Mouse (Mus musculus) heart, embryonic 14.5 days (tissue): ENCODE measurements around the gene Sult6b1. TPM values are rescaled to one million over a fixed set of nuclear protein-coding genes. Genes with fewer than 3 reads are reported as not detected.

Experiments used
- ATAC-seq: fragments of 200-750 bp; cut with Nextera tagmentation; 2 replicates; pipeline ENCODE4 v1.8.0; 2017; ENCODE audit warnings: low read depth, moderate TSS enrichment; ENCODE audit not compliant: insufficient number of reproducible peaks, insufficient read depth, low FRiP score
- H3K27ac ChIP-seq, 2 experiments: fragments of 200-500 bp in 1 of 2; fragments of 300-500 bp in 1 of 2; sonication (generic) in 1 of 2; replicated peaks in 1 of 2; 2 replicates each; pipeline ENCODE4 v1.5.1; 2012 to 2014; ENCODE audit warnings: low read depth in 2 of 2, low read length in 2 of 2, control low read depth in 1 of 2, mild to moderate bottlenecking in 1 of 2, mixed read lengths in 1 of 2; ENCODE audit not compliant: control insufficient read depth in 1 of 2, insufficient read depth in 1 of 2
- H3K27me3 ChIP-seq: fragments of 300-500 bp; sonication (generic); 2 replicates; pipeline ENCODE4 v1.6.1; 2014; ENCODE audit warnings: mild to moderate bottlenecking, low read length, control low read depth; ENCODE audit not compliant: control insufficient read depth, insufficient read depth
- H3K36me3 ChIP-seq: fragments of 300-500 bp; sonication (generic); 2 replicates; pipeline ENCODE4 v1.6.1; 2014; ENCODE audit warnings: mild to moderate bottlenecking, control low read depth, low read length, mixed read lengths; ENCODE audit not compliant: control insufficient read depth, insufficient read depth
- H3K4me1 ChIP-seq, 2 experiments: fragments of 200-500 bp in 1 of 2; fragments of 300-500 bp in 1 of 2; sonication (generic) in 1 of 2; 2 replicates each; pipeline ENCODE4 v1.6.1; 2012 to 2014; ENCODE audit warnings: low read length in 2 of 2, control low read depth in 1 of 2, mixed read lengths in 1 of 2; ENCODE audit not compliant: control insufficient read depth in 2 of 2, insufficient read depth in 2 of 2
- H3K4me2 ChIP-seq: fragments of 300-500 bp; sonication (generic); 2 replicates; pipeline ENCODE4 v1.6.1; 2014; ENCODE audit warnings: mild to moderate bottlenecking, low read length
- H3K4me3 ChIP-seq, 2 experiments: fragments of 200-500 bp in 1 of 2; fragments of 300-500 bp in 1 of 2; sonication (generic) in 1 of 2; 2 replicates each; pipeline ENCODE4 v1.5.1; 2012 to 2014; ENCODE audit warnings: low read length in 2 of 2, mild to moderate bottlenecking in 2 of 2, control low read depth in 1 of 2, low read depth in 1 of 2, moderate library complexity in 1 of 2; ENCODE audit not compliant: control insufficient read depth in 1 of 2, insufficient read depth in 1 of 2
- H3K9ac ChIP-seq: fragments of 300-500 bp; sonication (generic); 2 replicates; pipeline ENCODE4 v1.6.1; 2014; ENCODE audit warnings: mild to moderate bottlenecking, low read length
- H3K9me3 ChIP-seq: fragments of 300-500 bp; sonication (generic); 2 replicates; pipeline ENCODE4 v1.6.1; 2016; ENCODE audit warnings: low read length, control low read depth; ENCODE audit not compliant: control insufficient read depth
- WGBS: fragments of 180-500 bp; shearing (Covaris S2); extraction: QIAGEN DNeasy Blood & Tissue Kit; methylation state at CpG from one replicate; pipeline ENCODE4 v1.1.7; 2014; 5-methylcytosine and 5-hydroxymethylcytosine counted together
- polyA plus RNA-seq: library from polyadenylated mRNA; unstranded; fragments of >200 nt; fragmentation: Nextera tagmentation; extraction: Ambion mirVana; gene quantifications from 2 replicates; pipeline ENCODE4 v1.2.1, GENCODE M21; 2014

Gene Sult6b1
- polyA plus RNA-seq, 1 experiment from 2014 or later, result 0.18 TPM

DNA sequence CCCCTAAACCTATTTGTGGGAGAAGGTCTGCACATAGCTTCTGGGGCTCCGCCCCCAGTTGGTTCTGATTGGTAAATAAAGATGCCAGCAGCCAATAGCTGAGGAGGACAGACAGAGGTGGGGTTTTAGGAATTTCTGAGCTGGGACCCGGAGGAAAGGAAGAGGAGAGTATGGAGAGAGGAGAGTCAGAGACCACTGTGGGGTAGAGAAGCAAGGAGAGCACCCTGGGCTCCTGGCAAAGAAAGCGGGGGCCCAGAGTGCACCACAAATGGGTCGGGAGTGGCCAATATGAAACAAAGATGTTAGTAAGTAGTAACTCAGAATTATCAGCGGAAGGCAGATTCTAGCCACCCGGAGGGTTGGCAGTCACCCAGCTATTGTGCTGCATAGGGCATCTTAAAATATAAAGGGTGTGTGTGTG is 6.1 kb upstream of the Sult6b1 start:
- Histone ChIP-seq H3K27me3 (no peaks in the 10 kb centered on the region), H3K9ac (0 out of 2 replicates have a peak overlapping the region, but pooled peaks have one; percentile 47), H3K4me1 (peaks cover 2 to 13% of the 10 kb centered on the region in 2 experiments; a peak in 2 of 4 replicates), H3K27ac (peak overlapping the region in 1 of 2 experiments; percentile 66; a peak in 2 of 4 replicates), H3K36me3 (0 out of 2 replicates have a peak, but pooled peaks cover under 1% of the 10 kb centered on the region), H3K4me2 (peak overlapping the region; percentile 60), H3K4me3 (peak overlapping the region; percentile 36 to 65), H3K9me3 (no peaks in the 10 kb centered on the region)
- WGBS, result 20% methylated on average over 6 of the region's 6 CpGs
- ATAC-seq, result peak; percentile 39; the same call in 1 of the 2 replicates

DNA sequence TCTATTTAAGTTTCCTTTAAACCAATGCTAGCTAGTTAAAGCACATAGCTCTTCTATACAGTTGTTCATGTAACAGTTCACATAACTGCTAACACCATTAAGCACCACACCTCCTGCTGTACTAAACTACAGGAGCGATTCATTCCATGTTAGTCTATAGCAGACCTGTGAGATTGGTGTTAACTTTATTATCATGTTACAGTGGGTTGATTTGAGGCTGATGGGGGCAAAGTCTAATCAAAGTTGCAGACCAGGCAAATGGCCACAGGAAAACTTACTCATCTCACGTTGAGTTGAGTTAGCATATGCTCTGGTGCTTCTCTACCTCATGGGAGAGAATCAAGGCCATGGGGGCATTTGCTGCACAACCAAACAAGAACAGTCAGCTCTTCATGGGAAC is 2.6 kb upstream of the Sult6b1 start:
- Histone ChIP-seq H3K9me3 (no peaks in the 10 kb centered on the region), H3K9ac (no peak overlapping the region), H3K4me3 (no peak overlapping the region), H3K4me1 (no peaks in the 10 kb centered on the region), H3K27ac (no peak overlapping the region), H3K36me3 (no peaks in the 10 kb centered on the region), H3K27me3 (no peaks in the 10 kb centered on the region), H3K4me2 (no peak overlapping the region)
- 64% methylated on average over 2 of the region's 2 CpGs for WGBS
- ATAC-seq, result no peak

DNA sequence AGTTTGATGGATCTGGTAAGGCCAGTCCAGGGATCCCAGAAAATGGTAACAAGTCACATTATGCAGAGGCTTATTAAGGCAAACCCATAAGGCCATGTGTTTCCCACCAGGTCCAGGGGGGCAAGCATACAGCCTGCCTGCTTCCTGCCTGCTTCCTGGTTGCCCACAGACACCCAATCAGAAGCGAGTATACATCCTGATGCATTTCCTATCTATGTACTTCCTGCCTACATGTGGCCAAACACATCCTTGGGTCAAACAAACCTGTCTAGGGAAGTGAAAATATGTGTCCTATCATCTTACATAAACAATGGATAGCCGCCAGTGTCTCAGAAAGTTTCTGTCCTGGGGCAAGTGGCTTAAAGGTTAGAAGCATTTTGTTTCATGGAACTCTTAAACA is 3.6 kb downstream of the Sult6b1 start:
- Histone ChIP-seq H3K4me1 (no peaks in the 10 kb centered on the region), H3K9ac (no peak overlapping the region), H3K4me3 (no peak overlapping the region), H3K27me3 (no peaks in the 10 kb centered on the region), H3K27ac (no peak overlapping the region), H3K4me2 (no peak overlapping the region), H3K36me3 (no peaks in the 10 kb centered on the region), H3K9me3 (no peaks in the 10 kb centered on the region)
- 79% methylated on average over 2 of the region's 2 CpGs for WGBS
- ATAC-seq, result no peak

DNA sequence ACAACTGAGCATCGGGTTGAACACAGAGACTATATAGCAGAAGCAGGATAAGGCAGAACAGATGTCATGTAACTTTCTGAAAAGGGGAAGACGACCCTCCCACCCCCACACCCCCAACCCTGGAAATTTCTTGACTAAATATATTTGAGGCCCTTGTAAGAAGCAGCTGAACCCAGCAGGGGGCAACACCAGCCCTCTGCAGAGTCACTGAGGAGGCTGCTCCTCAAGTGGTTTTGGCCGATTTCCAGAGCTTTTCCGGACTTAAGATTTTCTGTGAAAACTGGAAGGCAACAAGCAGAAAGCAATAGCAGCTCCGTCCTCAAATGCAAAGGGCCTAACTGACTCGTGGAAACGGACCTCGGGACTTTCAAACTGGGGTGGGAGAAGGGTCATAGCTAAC is 11.4 kb downstream of the Sult6b1 start:
- H3K36me3 ChIP-seq, result no peaks in the 10 kb centered on the region
- H3K9me3 ChIP-seq, result no peaks in the 10 kb centered on the region
- peak overlapping the region; percentile 56 for H3K4me2 ChIP-seq
- H3K4me1 ChIP-seq, result no peaks in the 10 kb centered on the region; a peak in 2 of 4 replicates
- no peak for ATAC-seq
- H3K4me3 ChIP-seq, result peak overlapping the region; percentile 19 to 30
- H3K27ac ChIP-seq, result no peak overlapping the region
- peak overlapping the region; percentile 47; the same call in 1 of the 2 replicates for H3K9ac ChIP-seq
- 26% methylated on average over 8 of the region's 8 CpGs for WGBS
- H3K27me3 ChIP-seq, result no peaks in the 10 kb centered on the region

DNA sequence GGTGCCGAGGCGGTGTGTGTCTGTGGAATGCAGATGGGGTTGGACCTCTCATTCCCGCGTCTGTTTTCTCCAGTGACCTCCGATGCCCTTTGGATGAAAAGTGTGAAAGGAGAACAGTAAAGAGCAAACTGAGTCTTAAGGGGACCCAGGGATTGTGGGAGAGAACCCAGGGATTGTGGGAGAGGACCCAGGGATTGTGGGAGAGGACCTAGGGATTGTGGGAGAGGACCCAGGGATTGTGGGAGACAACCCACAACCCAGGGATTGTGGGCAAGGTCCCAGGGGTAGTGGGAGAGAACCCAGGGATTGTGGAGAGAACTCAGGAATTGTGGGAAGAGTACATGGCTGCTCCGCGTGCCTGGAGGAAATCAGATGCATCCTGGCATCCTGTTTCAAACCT is 11.8 kb downstream of the Sult6b1 start:
- H3K4me1 ChIP-seq, result no peaks in the 10 kb centered on the region; a peak in 2 of 4 replicates
- no peak overlapping the region for H3K4me3 ChIP-seq
- H3K36me3 ChIP-seq, result no peaks in the 10 kb centered on the region
- no peaks in the 10 kb centered on the region for H3K9me3 ChIP-seq
- H3K9ac ChIP-seq, result no peak overlapping the region
- H3K27ac ChIP-seq, result no peak overlapping the region
- WGBS, result 76% methylated on average over 7 of the region's 7 CpGs
- no peak for ATAC-seq
- no peaks in the 10 kb centered on the region for H3K27me3 ChIP-seq
- 0 out of 2 replicates have a peak overlapping the region, but pooled peaks have one; percentile 56 for H3K4me2 ChIP-seq

DNA sequence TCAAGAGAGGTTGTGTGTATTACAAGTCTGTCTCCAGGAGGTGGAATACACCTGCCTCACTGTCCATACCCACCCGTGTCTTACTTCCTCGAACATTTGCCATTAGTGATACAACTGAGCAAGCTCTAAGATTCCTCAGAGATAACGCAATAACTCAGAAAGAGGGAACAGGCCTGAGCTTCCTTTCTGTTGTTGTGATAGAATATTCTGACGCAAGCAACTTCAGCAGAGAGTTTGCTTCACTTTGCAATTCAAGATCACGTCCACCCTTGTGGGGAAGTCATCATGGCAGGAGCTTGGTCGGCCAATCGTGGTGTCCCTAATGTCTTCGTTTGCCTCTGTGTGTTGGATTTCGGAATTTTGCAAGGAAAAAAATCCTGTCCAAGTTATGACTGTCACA is 15.8 kb downstream of the Sult6b1 start:
- no peak overlapping the region for H3K27ac ChIP-seq
- H3K27me3 ChIP-seq, result no peaks in the 10 kb centered on the region
- H3K36me3 ChIP-seq, result no peaks in the 10 kb centered on the region
- WGBS, result 76% methylated on average over 9 of the region's 9 CpGs
- H3K4me3 ChIP-seq, result no peak overlapping the region
- H3K9ac ChIP-seq, result no peak overlapping the region
- H3K4me1 ChIP-seq, result no peaks in the 10 kb centered on the region; a peak in 2 of 4 replicates
- ATAC-seq, result no peak
- no peak overlapping the region for H3K4me2 ChIP-seq
- no peaks in the 10 kb centered on the region for H3K9me3 ChIP-seq

DNA sequence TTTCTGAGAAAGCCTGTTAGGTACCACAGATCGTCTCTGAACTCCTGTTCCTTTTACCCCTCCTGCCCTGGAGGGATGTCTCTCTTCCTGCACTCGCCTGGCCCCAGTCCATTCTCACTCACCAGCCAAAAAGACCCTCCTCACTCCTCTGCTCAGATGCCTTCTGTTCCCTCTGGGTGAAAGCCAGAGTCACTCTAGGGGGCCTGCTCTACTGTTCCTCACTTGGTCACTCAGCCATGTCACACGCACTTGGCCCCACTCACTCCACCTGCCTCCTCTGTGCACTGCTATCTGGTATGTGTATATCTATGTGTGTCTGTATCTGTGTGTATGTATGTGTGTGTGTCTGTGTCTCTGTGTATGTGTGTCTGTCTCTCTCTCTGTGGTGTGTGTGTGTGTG is 17.6 kb downstream of the Sult6b1 start:
- Histone ChIP-seq H3K4me2 (no peak overlapping the region), H3K36me3 (no peaks in the 10 kb centered on the region), H3K9ac (no peak overlapping the region), H3K27ac (no peak overlapping the region), H3K27me3 (no peaks in the 10 kb centered on the region), H3K4me3 (no peak overlapping the region), H3K9me3 (no peaks in the 10 kb centered on the region), H3K4me1 (no peaks in the 10 kb centered on the region)
- WGBS, result 45% methylated on average over 3 of the region's 3 CpGs
- no peak for ATAC-seq

DNA sequence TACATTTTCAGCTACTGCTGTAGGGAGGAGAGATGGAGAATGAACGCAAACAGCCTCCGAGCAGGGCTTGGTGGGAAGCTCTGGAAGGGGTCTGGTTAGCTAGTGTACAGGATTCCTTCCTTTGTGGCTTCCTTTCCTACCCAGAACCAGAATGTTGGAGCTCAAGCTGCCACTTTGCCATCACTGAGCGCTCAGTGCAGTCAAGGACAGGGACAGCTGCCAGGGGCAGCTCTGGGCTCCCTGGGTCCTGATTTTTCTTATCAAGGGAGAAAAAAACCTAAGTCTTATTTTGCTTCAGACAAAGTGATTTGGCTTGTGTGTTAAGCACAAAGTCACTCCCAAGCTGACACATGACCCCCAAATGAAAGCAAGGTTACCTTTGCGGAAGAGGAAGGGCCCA is 18.2 kb downstream of the Sult6b1 start:
- H3K9me3 ChIP-seq, result no peaks in the 10 kb centered on the region
- H3K27me3 ChIP-seq, result no peaks in the 10 kb centered on the region
- no peak overlapping the region for H3K4me2 ChIP-seq
- H3K36me3 ChIP-seq, result no peaks in the 10 kb centered on the region
- no peaks in the 10 kb centered on the region for H3K4me1 ChIP-seq
- H3K27ac ChIP-seq, result no peak overlapping the region
- no peak for ATAC-seq
- no peak overlapping the region for H3K4me3 ChIP-seq
- 84% methylated on average over 4 of the region's 4 CpGs for WGBS
- H3K9ac ChIP-seq, result no peak overlapping the region
